Mouse (Mus musculus): ENCODE measurements at regions not wholly inside any gene's neighbourhood (a gene's known extent, or its start where the extent isn't known, plus 50 kb on each side); places are given as distances from the start of the nearest gene placed in this dataset.

GRCm38 (mm10) chr3:37789711-37790110 is 65.4 kb upstream of the Gm5148 start:
- DNase-seq (ENCODE audit: extremely low read depth, low read depth) = no peak

GRCm38 (mm10) chr3:37789143-37789697 is 64.9 kb upstream of the Gm5148 start:
- no peak for DNase-seq (ENCODE audit: extremely low read depth, low read depth)

- DNase-seq (ENCODE audit: extremely low read depth, low read depth) = no peak
These were observed 64.1 kb upstream of the Gm5148 start for GRCm38 (mm10) chr3:37788366-37788765.

- DNase-seq (ENCODE audit: extremely low read depth, low read depth) = no peak
These were observed 62.5 kb upstream of the Gm5148 start for GRCm38 (mm10) chr3:37786792-37787191.

GRCm38 (mm10) chr3:37781086-37781485 is 56.8 kb upstream of the Gm5148 start:
- no peak for DNase-seq (ENCODE audit: extremely low read depth, low read depth)

- DNase-seq (ENCODE audit: extremely low read depth, low read depth) = no peak
These were observed 55.7 kb upstream of the Gm5148 start for GRCm38 (mm10) chr3:37779867-37780475.

- no peak for DNase-seq (ENCODE audit: extremely low read depth, low read depth)
These were observed 54.1 kb upstream of the Gm5148 start for GRCm38 (mm10) chr3:37778386-37778785.

GRCm38 (mm10) chr3:37776224-37776623 is 51.9 kb upstream of the Gm5148 start:
- DNase-seq (ENCODE audit: extremely low read depth, low read depth) = no peak
